Mouse (Mus musculus) gastrocnemius, postnatal 4 days (tissue): Measurements from ENCODE around the gene Hnrnpul1. TPM values are rescaled to one million over a fixed set of nuclear protein-coding genes. Genes with fewer than 3 reads are reported as not detected.
A peak's percentile ranks its signal among the peaks of the same experiment; 100 is the strongest.
"Not testable (repeated sequence)": the region's sequence is repeated elsewhere in the genome, so short reads cannot be mapped to it uniquely, and the experiment has no call there.

Experiments used
- DNase-seq, 2 experiments: peaks; one replicate each; pipeline ENCODE4 v3.0.0; 2021 to 2022; ENCODE audit warnings: low spot score in 2 of 2, mixed read lengths in 2 of 2
- total RNA-seq, 2 experiments: library from RNA; stranded (reverse); gene quantifications; 2 replicates each; pipeline ENCODE4 v1.2.3; 2021

The Hnrnpul1 gene
- total RNA-seq, 2 experiments from 2014 or later = 131 to 132 TPM

DNA sequence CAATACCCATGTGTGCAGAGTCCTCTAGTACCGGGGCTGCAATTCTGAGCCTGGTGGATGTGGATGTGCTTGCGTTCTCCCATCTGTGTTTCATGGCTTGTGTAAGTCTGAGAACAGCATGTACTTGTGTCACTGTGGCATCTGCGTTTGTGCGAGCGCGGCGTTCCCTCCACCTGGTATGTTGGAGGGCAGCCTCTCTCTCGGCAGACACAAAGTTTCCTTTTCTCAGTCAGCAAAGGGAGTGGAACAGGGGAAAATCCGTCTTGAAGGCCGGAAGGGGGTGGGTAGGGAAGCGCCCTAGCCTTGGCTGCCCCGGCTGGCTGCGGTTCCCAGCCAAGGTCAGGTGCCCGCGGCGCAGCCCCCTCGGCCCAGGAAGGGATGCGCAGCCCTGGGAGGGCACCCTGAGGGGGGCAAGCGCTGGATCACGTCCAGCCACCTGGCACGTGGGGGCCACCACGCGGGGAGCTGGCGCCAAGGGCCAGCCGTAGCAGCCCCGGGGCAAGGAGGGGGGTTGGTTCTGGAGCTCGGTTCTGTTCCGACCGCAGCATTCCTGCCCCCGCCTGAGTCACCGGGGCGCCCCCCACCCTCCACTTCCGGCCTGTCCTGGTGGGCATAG lies 26.9 kb upstream of the Hnrnpul1 start:
- DNase-seq = peak in 1 of 2 experiments; percentile 51

DNA sequence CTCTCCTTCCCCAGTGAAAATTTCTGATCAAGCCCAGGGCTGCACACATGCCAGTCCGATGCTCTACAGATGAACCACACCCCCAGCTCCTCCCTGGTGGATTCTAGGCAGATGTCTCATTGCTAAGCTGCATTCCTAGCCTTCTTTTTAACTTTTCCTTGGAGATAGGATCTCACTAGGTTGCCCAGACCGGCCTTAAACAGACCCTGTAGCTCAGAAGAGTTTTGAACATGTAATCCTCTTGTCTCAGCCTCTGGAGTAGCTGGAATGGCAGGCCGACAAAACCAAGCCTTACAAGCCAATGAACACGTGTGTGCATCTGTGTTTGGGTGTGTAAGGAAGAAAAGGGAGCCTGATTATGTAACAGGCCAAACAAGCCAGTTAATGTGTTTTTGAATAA lies 26.2 kb upstream of the Hnrnpul1 start:
- DNase-seq = no peak

DNA sequence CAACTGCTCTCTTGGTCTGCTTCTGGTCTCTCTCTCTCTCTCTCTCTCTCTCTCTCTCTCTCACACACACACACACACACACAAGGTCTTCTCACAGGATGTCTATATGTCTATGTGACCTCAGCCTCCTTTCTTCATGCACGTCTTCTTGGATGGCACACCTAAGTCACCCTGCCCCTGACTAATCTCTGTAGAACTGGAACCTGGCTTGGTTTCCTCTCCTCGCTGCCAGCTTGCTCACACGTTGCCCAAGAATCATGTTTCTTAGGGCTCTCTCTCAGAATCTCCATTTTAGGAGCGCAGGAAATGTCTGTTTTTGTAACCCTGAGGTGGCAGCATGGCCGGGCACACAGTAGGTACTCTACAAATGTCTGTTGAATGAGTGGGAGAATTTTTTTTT lies 25.5 kb upstream of the Hnrnpul1 start:
- DNase-seq = no peak

DNA sequence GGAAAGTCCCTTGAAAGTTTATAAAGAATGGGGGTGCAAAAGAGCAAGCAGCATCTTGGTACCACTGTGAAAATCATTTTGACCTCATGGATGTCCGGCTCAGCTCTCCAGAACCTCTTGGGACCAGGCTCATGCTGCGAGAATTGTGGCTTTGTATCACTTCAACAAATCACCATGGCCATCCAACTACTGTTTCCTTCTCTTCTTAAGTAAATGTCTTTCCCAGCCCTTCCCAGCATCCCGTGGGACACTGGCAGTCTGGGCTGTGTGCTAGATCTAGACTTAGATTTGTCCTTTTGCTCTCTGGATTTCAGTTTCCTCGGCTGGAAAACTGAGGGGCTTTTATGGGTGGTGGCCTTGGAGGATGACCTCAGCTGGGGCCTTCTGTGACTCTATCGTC lies 13.7 kb upstream of the Hnrnpul1 start:
- no peak for DNase-seq

DNA sequence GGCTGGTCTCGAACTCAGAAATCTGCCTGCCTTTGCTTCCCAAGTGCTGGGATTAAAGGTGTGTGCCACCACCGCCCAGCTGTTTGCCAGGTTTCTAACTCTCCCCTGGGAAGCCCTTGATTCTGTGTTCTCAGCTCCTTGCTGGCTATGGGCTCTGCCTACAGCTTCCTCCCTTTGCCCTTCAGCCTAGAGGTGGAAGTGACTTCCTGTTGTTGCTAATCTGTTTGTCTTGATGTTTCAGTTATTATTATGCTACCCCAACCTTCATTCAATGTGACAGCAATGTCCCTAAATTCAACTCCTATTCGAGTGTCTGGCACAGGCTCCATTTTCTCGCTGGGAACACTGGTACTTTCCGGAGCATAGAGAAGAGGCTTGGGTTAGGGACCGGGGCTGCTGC lies 11.6 kb upstream of the Hnrnpul1 start:
- no peak for DNase-seq

DNA sequence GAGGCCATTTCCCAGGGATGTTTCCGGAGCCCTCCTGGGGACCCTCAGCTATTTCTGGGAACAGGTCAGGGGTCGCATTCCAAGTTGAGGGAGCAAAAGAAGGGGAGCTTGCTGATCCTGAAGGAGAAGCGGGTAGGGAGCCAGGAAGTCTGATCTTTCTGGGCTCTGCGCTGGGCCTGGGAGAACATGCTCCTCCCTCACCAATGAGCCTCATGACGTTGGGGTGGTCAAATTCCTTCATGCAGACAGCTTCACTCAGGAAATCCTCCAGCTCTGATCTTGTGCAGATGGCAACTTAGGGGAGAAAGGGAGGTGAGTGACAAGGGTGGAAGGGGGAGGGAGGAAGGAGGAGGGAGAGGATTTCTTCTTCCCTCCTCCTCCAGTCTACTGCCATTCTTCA lies 9.7 kb upstream of the Hnrnpul1 start:
- DNase-seq = no peak

DNA sequence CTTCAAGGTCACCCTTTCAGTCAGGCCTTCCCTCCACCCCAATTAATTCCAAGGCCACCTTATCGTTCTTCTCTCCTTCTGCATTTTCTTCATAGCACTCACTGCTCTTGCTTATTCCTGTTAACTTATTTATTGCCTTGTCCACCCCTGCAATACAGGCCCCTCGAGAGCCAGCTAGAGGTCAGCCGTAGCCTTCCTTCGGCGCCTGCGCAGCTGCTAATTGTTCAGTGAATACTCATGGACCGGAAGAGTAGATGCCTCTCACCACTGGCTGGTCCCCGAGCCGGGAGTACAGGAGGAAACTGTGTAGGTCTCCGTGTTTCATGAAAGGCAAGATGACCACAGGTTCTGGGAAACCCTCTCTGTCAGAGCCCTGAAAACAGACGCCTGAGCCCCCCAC lies 9.1 kb upstream of the Hnrnpul1 start:
- no peak for DNase-seq

DNA sequence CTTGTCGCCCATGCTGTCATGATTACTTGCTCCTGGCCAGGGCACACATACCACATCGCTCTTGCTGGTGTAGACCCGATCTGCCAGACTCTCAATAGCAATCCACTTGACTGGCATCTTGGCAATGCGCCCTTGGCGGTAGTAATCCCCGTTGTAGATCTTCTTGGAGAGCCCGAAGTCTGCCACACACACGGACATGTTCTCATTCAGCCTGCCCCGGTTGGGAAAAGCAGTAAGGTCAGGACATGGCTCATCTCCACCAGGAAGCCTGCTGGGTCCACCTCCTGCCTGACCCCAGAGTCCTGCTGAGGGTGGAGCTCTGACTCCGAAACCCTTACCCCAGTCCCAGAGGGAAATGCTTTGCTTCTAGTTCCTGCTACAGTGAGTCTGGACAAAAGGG lies 6.8 kb upstream of the Hnrnpul1 start:
- no peak for DNase-seq

DNA sequence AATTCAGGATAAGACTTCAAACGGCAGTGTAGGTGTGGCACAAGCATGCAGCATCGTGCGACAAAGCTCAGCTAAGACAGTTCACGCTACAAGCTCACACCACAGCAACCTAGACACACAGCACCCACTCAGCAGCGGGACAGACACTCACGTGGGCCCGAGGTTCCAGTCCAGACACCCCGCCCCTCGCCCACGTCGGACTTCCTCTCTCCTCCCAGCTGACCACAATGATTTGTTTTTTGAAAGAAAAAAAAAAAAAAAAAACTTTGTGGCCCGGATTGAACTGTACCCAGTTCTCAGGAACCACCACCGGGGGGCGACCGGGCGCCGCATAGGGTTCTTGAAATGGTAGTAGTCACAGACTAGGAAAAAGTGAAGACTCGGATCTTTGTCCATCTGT lies 1.5 kb upstream of the Hnrnpul1 start:
- peak; percentile 88 to 93 for DNase-seq

DNA sequence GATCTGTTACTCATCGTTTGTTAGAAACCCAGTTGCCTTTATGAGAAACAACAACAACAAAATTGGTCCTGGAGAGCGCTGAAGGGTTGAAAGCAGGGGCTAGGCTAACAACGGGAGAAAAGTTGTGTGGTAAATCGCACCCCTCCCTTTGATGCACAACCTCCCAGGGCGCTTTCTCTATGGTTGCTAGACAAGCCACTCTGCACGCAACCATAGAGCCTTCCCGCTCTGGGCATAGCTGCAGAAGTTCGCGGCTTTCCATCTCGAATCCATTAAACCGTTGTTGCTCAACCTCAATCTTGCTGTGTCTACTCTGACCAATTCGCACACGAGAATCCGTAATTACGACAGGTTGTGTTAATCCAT lies 894 bp upstream of the Hnrnpul1 start:
- peak in 1 of 2 experiments; percentile 69 for DNase-seq

DNA sequence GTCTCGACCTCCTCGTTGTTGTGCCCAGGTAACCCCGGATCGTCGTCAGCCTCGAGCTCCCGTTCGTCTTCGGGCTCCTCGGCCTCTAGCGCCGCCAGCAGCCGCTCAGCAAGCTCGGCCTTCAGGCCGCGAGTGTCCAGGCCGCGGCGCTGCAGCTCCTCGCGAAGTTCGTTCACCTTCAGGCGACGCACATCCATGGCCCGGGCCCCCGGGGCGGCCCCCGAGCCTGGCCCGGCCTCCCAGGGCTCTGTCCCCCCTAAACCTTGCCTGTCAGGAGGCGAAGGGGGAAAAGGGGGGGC lies 169 bp downstream of the Hnrnpul1 start:
- no peak for DNase-seq

DNA sequence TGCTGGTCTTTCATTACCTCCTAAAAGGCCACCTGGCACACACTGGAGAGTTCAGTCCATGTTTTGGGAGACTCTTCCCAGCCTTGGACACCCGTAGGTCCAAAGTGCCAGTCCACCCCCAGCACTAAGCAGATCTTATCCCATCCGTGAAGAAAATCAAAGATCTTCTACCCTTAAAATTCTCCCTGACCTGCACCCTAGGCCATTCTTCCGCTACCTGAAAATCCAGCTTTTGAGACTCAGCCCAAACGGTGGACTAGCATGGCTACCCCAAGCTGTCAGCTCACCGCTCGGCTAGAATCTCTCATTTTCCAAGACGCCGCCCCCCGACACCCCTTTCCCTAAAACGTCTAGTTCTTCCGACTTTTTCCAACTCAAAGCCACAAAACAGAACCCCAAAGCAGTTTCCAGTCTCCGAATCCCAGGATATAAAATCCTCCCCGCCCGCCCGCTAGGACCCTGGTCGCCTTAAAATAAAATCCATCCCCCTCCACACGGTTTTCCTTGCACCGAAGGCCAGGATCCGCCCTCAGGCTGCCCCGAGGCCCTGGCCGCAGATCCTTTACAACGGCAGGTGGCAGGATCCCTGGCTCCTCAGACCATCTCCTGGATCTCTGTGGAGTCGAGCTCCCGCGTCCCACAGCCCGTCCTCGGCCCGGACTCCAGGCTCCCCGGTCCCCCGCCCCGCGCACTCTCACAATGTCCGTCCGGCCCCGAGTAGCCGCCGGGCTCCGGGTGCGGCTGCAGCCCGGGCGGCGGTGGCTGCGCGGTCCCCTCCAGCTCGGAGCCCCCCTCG lies 716 bp downstream of the Hnrnpul1 start:
- DNase-seq = peak; percentile 40 to 68

DNA sequence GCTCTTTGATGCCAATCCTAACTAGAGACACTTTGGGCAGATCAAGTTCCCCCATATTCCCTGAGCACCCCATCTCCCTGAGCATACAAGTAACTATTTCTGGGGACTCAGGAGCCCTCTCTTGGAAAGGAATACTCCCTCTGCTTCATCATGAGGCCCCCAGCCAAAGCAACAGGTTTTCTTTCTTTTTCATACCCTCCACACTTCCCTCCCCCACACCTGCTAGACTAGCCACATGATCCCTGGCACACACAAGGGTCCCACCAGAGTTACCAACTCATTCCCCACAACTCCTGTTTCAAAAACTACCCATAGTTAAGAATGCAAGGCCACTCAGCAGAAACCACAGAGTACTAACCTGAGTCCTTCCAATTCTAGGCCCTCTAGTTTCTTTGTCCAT lies 1.5 kb downstream of the Hnrnpul1 start:
- no peak for DNase-seq

DNA sequence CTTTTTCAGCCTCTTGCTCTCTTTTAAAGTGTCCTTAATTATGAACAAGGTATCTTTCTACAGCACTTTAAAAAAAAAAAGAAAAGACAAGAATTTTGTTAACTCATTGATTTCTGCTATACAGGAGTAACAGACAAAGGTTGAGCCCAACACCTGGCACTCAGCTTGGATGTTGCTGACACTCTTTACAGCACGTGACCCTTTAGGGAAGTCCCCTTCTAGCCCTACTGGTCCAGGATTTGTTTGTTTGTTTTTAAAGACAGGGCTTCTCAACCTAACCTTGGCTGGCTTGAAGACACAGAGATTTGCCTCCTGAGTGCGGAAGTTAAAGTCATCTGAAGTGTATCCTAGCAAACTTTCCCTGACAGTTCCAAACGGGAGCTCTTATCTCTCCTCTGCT lies 7.7 kb downstream of the Hnrnpul1 start:
- no peak for DNase-seq

DNA sequence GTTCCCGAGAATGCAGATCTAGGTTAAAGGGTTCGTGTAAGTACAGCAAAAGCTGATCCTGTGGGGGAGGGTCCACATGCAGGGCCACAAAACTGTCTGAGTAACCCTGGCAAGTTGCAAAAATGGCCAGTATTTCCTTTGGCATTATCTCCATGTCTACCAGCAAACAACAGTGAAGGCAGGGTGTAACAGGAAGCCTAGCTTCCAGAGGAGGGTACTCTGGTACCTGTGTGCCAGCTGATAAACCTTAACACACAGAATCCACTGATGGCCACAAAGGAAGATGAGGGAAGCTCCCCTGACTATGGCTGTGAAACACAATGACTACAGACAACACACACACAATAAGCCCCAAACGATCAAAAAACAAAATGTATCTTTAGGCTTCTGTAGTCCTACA lies 16.3 kb downstream of the Hnrnpul1 start:
- no peak for DNase-seq

DNA sequence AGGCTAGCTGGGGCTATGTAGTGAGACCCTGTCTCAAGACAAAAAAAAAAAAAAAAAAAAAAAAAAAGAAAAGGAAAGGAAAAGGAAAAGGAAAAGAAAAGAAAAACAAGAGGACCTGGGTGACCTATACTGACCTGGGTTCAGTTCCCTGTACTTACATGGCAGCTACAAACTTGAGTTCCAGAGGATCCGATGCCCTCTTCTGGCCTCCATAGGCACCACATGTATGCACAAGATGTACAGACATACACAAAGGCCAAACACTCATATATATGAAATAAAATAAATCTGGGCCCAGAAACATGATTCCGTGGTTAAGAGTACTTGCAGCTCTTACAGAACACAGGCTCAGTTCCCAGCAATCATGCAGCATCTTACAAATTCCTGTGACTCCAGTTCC lies 17.6 kb downstream of the Hnrnpul1 start:
- no peak for DNase-seq

DNA sequence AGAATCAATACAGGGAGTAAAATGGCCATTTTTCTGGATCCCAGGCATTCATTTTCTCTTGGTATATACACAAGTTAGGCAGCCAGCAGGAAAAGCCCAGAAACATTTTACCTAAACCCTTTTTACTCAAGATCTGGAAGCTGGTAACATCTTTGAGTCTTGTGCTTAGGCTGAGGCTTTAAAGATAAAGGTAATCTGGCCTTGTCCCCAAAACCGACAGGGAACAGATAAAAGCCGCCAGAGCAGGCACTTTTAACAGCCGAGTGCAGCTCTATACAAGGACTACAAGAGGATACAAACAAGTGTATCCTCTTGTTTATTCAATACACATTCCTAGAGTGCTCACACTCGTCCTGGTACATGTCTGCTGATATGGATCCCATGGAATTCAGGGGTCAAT lies 19.6 kb downstream of the Hnrnpul1 start:
- DNase-seq = no peak

DNA sequence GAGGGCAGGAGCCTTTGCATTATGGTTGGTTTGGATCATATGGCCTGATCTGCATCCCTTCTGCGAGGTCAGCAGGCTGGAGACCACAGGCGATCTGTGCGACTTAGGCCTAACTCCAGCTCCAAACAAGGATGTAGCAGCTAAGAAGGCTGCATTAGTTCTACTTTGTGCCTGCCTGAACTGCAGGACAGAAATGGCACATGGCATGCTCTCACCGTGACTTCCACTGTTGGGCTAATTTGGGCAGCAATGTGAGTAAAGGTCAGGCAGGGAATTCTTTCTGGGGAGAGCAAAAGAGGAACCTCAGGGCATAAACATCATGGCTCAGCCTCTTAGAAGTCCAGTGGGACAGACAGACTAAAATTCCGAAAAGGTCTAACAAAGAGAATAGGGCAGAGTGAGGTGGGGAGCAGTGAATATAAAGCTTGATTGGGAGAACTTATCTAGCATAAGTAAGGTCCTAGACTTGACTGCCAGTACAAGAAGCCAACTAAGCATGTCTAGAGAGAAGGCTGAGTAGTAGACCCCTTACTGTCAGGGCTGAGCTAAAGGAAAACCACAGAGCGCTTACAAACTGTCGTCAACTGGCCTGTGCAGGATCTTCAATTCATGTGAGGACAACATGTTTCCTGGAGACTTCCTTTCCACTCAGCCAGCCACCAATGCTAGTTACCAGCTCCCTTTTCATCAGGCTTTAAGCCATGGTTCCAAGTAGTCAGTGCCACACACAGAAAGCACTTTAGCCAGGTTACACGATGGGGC lies 23.1 kb downstream of the Hnrnpul1 start:
- DNase-seq = no peak

DNA sequence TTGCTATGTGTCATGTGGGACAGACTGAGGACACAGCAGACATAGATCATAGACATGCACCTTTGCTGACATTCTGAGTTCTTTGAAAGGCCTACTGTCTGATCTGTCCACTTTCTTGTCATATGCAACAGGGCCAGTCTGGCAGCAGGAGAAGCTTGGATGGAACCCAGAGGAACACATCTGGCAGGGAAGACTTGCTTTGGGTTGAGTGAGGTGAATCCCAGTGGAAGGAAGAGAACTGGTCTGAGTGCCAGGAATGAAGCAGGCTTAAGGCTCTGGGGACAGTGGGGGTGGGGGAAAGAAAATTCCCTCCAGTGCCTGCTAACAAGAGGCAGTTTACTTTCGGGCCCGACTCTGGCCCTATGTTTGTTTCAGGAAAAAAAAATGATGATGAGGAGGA lies 24.7 kb downstream of the Hnrnpul1 start:
- DNase-seq = no peak

DNA sequence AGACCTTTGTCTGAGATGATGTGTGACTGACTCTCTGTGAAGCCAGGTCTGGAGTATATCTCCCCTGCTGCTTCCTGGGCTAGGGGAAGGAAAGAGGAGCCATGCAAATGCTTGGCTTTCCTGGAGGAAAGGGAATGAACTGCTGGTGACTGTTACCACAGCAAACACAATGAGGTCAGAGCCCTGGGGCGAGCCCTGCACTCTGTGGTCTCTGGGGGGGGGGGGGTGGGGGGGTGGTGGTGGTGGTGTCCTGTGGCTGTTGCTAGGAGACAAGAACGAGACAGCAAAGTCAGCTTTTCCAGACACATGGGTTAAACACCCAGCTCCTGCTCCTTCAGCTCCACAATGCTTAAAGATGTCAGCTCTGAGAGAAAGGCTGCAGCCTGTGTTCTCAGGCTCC lies 25.2 kb downstream of the Hnrnpul1 start:
- no peak for DNase-seq

DNA sequence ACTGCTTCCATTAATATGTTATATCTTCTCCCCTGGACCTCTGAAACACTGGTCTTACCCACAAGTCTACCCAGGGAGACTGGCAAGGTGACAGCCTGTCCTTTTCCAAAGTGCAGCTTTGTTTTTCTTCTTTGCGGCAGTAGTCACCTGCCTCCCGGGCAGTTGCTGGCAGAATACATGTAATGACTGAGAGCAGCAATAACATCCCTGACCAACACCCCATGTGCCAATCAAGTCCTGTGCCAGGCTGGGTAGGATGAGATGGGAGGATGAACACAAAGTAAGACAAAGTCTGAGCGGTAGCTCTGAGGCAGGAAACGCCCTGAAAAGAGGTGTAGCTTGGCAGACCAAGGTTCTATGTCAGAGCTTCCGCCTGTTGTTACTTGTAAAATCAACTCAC lies 26.8 kb downstream of the Hnrnpul1 start:
- no peak for DNase-seq

DNA sequence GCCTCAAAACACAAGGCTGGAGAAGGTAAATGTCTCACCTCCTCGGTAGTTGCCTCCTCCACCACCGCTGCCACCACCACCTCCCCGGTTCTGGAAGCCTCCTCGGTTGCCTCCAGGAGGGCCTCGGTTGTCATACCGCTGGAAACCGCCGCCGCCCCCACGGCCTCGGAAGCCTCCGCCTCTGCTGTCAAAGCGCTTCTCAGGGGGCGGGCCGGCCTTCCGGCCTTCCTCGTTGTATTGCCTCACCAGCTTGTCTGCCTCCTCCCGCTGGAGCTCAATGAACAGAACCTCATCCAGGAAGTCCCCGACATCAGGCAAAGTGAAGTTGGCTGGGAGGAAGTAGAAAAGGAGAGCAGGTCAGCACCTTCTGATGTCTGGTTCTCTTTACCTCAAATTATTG lies 28.7 kb downstream of the Hnrnpul1 start:
- no peak for DNase-seq

DNA sequence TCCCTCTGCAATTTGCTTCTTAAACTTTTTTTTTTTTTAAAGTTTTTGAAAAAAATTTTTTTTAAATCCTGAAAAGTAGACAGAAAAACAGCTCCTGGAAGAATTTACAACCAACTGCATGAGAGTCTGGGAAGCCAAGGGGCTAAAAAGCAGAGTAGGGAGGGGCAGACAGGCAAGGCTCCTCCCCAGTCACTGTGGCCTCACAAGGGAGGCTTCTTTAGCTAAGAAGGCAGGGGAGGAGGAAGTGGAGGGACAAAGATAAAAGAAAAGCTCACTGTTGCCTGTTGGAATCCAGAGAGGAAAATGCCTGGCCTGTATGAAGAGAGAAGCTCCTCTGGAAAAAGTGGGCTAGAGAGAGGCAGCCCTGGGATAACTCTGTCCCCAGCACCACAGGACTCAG lies 32.8 kb downstream of the Hnrnpul1 start:
- not testable (repeated sequence) for DNase-seq
